Mouse (Mus musculus) kidney, adult 2 months (tissue): ENCODE results near the gene Ddn. TPM values are rescaled to one million over a fixed set of nuclear protein-coding genes. Genes with fewer than 3 reads are reported as not detected.

Experiments used
- DNase-seq: peaks from one replicate; pipeline ENCODE4 v3.0.0; 2021
- H3K27ac ChIP-seq: fragments of 200-500 bp; 2 replicates; pipeline ENCODE4 v1.5.1; 2012; ENCODE audit warnings: low read depth, low read length, control low read depth, inconsistent platforms; ENCODE audit not compliant: insufficient read depth
- H3K27me3 ChIP-seq: fragments of 200-500 bp; replicated peaks from 2 replicates; pipeline ENCODE4 v1.6.1; 2012; ENCODE audit warnings: mild to moderate bottlenecking, moderate library complexity, low read length, inconsistent platforms; ENCODE audit not compliant: control insufficient read depth, insufficient read depth
- H3K36me3 ChIP-seq: fragments of 200-500 bp; 2 replicates; pipeline ENCODE4 v1.6.1; 2012; ENCODE audit warnings: mild to moderate bottlenecking, moderate library complexity, low read length, inconsistent platforms; ENCODE audit not compliant: control insufficient read depth, insufficient read depth
- H3K4me1 ChIP-seq: fragments of 200-500 bp; 2 replicates; pipeline ENCODE4 v1.6.1; 2011; ENCODE audit warnings: low read length; ENCODE audit not compliant: control insufficient read depth, insufficient read depth
- H3K4me3 ChIP-seq: fragments of 200-500 bp; 2 replicates; pipeline ENCODE4 v1.5.1; 2011; ENCODE audit warnings: mild to moderate bottlenecking, low read depth, low read length, control low read depth; ENCODE audit not compliant: insufficient read depth
- CTCF ChIP-seq: fragments of 200-500 bp; conservative IDR thresholded peaks from 2 replicates; pipeline ENCODE4 v1.5.1; 2011; ENCODE audit warnings: low read depth, mild to moderate bottlenecking, control low read depth, low read length, moderate library complexity, mixed read lengths; ENCODE audit not compliant: insufficient read depth, insufficient read length
- POLR2A ChIP-seq: fragments of 200-500 bp; IDR thresholded peaks from one replicate; pipeline ENCODE4 v1.6.1; 2011; ENCODE audit warnings: low read depth, low read length, control low read depth
- WGBS: fragments of 180-500 bp; shearing (Covaris S2); methylation state at CpG from one replicate; pipeline ENCODE4 v1.1.7; 2018; 5-methylcytosine and 5-hydroxymethylcytosine counted together
- polyA plus RNA-seq: library from polyadenylated mRNA; depleted of rRNA; stranded (reverse); fragments of >200 nt; gene quantifications from 2 replicates; pipeline ENCODE4 v1.2.3, GENCODE M21; 2012; rRNA removed

Ddn gene
- polyA plus RNA-seq, 1 experiment, result 12.1 TPM

DNA sequence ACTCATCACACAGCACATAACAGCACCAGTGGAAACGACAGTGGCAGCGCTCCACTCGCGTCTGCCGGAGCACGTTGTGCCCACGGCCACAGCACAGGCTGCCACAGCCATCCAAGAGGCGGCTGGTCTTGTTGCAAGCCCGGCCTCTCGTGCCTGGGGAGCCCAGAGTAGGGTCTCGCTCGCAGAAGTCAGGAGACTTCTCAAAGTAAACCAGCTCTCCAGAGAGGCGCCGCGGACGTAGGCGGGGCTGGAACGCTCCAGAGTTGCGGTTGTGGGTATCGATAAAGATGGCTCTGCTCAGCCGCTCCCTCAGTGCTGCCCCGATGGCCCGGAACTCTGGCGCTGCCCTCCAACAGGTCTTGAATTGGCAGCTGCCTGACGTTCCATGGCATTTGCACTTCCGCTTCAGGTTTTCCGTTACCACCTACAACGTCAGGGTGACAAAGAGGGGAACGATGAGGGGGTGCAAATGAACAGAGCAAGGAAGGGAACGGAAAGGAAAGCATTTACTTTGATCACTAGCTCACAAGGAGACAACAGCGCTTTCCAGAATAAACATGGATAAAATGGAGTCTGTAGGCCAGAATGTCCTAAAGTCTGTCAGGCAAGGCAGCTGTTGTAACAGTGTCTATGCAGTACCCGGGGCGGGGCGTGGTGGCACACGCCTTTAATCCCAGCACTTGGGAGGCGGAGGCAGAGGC, 36.6 kb downstream of the Ddn start:
- TF ChIP-seq CTCF (no peak), POLR2A (no peak)
- Histone ChIP-seq H3K4me1 (peaks cover 6% of the 10 kb centered on the region; the same call in 1 of the 2 replicates), H3K27me3 (peaks cover 4% of the 10 kb centered on the region), H3K4me3 (peak overlapping the region; percentile 41), H3K27ac (no peak overlapping the region), H3K36me3 (no peaks in the 10 kb centered on the region)
- WGBS, result 9% methylated on average over 36 of the region's 36 CpGs
- DNase-seq, result peak; percentile 23

GRCm38 (mm10) chr15:98771813-98772425, 37.4 kb downstream of the Ddn start:
- Histone ChIP-seq H3K4me1 (peaks cover 6% of the 10 kb centered on the region; the same call in 1 of the 2 replicates), H3K27ac (no peak overlapping the region), H3K27me3 (peaks cover 4% of the 10 kb centered on the region; the same call in 1 of the 2 replicates), H3K36me3 (no peaks in the 10 kb centered on the region), H3K4me3 (peak overlapping the region; percentile 41)
- no peak for DNase-seq
- no peak for TF ChIP-seq CTCF
- no peak for TF ChIP-seq POLR2A
- 29% methylated on average over 12 of the region's 12 CpGs for WGBS

- WGBS, result 63% methylated on average over 5 of the region's 5 CpGs
- no peak overlapping the region for H3K4me3 ChIP-seq
- DNase-seq, result no peak
- no peak overlapping the region for H3K27ac ChIP-seq
- TF ChIP-seq CTCF, result no peak
- TF ChIP-seq POLR2A, result no peak
- 0 out of 2 replicates have a peak, but pooled peaks cover 8% of the 10 kb centered on the region for H3K4me1 ChIP-seq
- no peaks in the 10 kb centered on the region for H3K36me3 ChIP-seq
- no peaks in the 10 kb centered on the region for H3K27me3 ChIP-seq
These were observed 41.0 kb downstream of the Ddn start for GRCm38 (mm10) chr15:98768259-98768658.

DNA sequence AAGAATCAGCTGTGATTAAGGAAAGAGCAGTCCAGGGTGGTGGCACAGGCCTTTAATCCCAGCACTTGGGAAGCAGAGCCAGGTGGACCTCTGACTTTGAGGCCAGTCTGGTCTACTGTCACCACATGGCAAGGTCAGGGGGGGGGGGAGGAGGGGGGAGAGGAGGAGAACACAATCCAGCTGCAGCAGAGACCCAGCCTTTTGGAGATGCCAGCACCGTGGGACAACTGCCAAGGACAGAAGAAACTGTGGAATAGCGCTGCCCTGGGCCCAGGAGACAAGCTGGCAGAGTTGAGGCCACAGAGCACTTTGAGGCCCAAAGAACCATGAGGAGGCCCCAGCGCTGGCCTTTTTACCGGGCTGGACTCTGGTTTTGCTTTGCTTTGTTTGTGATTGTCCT, 43.4 kb downstream of the Ddn start:
- H3K27ac ChIP-seq, result no peak overlapping the region
- H3K4me1 ChIP-seq, result peaks cover 7% of the 10 kb centered on the region; the same call in 1 of the 2 replicates
- no peak for DNase-seq
- WGBS, result 65% methylated on average over 4 of the region's 4 CpGs
- TF ChIP-seq CTCF (no peak), POLR2A (no peak)
- H3K4me3 ChIP-seq, result no peak overlapping the region
- H3K27me3 ChIP-seq, result no peaks in the 10 kb centered on the region
- H3K36me3 ChIP-seq, result no peaks in the 10 kb centered on the region

GRCm38 (mm10) chr15:98762670-98763529, 46.4 kb downstream of the Ddn start, which contains the start of gene Arf3:
TSS of gene Arf3 (minus strand) at chr15:98763214.
- DNase-seq, result peak; percentile 98
- Histone ChIP-seq H3K4me1 (peaks cover 7% of the 10 kb centered on the region; the same call in 1 of the 2 replicates), H3K36me3 (no peaks in the 10 kb centered on the region), H3K4me3 (peak within 1 kb of the TSS; percentile 93), H3K27ac (peak within 1 kb of the TSS; percentile 54), H3K27me3 (no peaks in the 10 kb centered on the region)
- TF ChIP-seq CTCF, result no peak
- TF ChIP-seq POLR2A, result no peak
- WGBS, result 1% methylated on average over 71 of the region's 76 CpGs

GRCm38 (mm10) chr15:98762201-98762621, 47.1 kb downstream of the Ddn start:
- Histone ChIP-seq H3K4me3 (peak overlapping the region; percentile 93), H3K27ac (peak overlapping the region; percentile 54; the same call in 1 of the 2 replicates), H3K36me3 (no peaks in the 10 kb centered on the region), H3K27me3 (no peaks in the 10 kb centered on the region), H3K4me1 (peaks cover 7% of the 10 kb centered on the region; the same call in 1 of the 2 replicates)
- DNase-seq, result peak; percentile 86
- TF ChIP-seq POLR2A (no peak), CTCF (no peak)
- WGBS, result 1% methylated on average over 23 of the region's 24 CpGs

GRCm38 (mm10) chr15:98754125-98754524, 55.2 kb downstream of the Ddn start:
- H3K27me3 ChIP-seq, result no peaks in the 10 kb centered on the region
- no peak overlapping the region for H3K4me3 ChIP-seq
- 90% methylated on average over 2 of the region's 2 CpGs for WGBS
- no peak for DNase-seq
- TF ChIP-seq POLR2A (no peak), CTCF (no peak)
- no peaks in the 10 kb centered on the region for H3K36me3 ChIP-seq
- no peak overlapping the region for H3K27ac ChIP-seq
- no peaks in the 10 kb centered on the region for H3K4me1 ChIP-seq

Other genes starting within 250 kb of the Ddn start
- 10.0 and 11.0 TPM in 2 replicates for gene Ccnt1, start 238.6 kb downstream of the Ddn start, polyA plus RNA-seq
- 1.0 and 1.1 TPM in 2 replicates for gene 4930415O20Rik, start 238.5 kb downstream of the Ddn start, polyA plus RNA-seq
- 98.7 and 104 TPM in 2 replicates for gene Adcy6, start 199.4 kb downstream of the Ddn start, polyA plus RNA-seq
- 20.2 and 21.7 TPM in 2 replicates for gene Cacnb3, start 178.7 kb downstream of the Ddn start, polyA plus RNA-seq
- gene Ddx23, start 146.6 kb downstream of the Ddn start, polyA plus RNA-seq, result 23.8 and 24.4 TPM in 2 replicates
- gene Rnd1, start 132.0 kb downstream of the Ddn start, polyA plus RNA-seq, result 2.2 and 2.8 TPM in 2 replicates
- 0.42 and 0.60 TPM in 2 replicates for gene Ccdc65, start 101.3 kb downstream of the Ddn start, polyA plus RNA-seq
- 9.3 and 10.1 TPM in 2 replicates for gene Fkbp11, start 81.3 kb downstream of the Ddn start, polyA plus RNA-seq
- 114 and 143 TPM in 2 replicates for gene Arf3, start 46.3 kb downstream of the Ddn start, polyA plus RNA-seq
- gene Wnt10b, start 31.3 kb downstream of the Ddn start, polyA plus RNA-seq, result 0.22 and 0.25 TPM in 2 replicates
- gene Wnt1, start 19.6 kb downstream of the Ddn start, polyA plus RNA-seq, result 0.04 TPM in 1 of 2 replicates, not detected in the other
- 68.9 and 72.7 TPM in 2 replicates for gene Prkag1, start 22.0 kb upstream of the Ddn start, polyA plus RNA-seq
- gene Kmt2d, start 61.7 kb upstream of the Ddn start, polyA plus RNA-seq, result 18.8 and 20.8 TPM in 2 replicates
- 6.4 and 7.1 TPM in 2 replicates for gene Rhebl1, start 85.0 kb upstream of the Ddn start, polyA plus RNA-seq
- gene Dhh, start 89.0 kb upstream of the Ddn start, polyA plus RNA-seq, result 1.2 and 1.5 TPM in 2 replicates
- 36.1 and 50.2 TPM in 2 replicates for gene Lmbr1l, start 108.7 kb upstream of the Ddn start, polyA plus RNA-seq
- 488 and 540 TPM in 2 replicates for gene Tuba1b, start 125.1 kb upstream of the Ddn start, polyA plus RNA-seq
- 12.0 TPM in 1 of 2 replicates, not detected in the other for gene Gm49450, start 144.1 kb upstream of the Ddn start, polyA plus RNA-seq
- 121 and 131 TPM in 2 replicates for gene Tuba1a, start 144.2 kb upstream of the Ddn start, polyA plus RNA-seq
- gene Tuba1c, start 220.4 kb upstream of the Ddn start, polyA plus RNA-seq, result 128 and 146 TPM in 2 replicates
- 1.7 and 3.2 TPM in 2 replicates for gene Prph, start 245.7 kb upstream of the Ddn start, polyA plus RNA-seq